Mouse (Mus musculus): ENCODE measurements around the gene Igsf21. TPM values are rescaled to one million over a fixed set of nuclear protein-coding genes. Genes with fewer than 3 reads are reported as not detected.

Igsf21 gene
- polyA plus RNA-seq (2015; fragmentation: Nextera tagmentation; extraction: Ambion mirVana), result 1.2 and 1.4 TPM in 2 replicates

- Histone ChIP-seq H3K9me3 (replicated peaks) (no peaks in the 10 kb centered on the region), H3K36me3 (no peaks in the 10 kb centered on the region), H3K27me3 (peaks cover 97% of the 10 kb centered on the region), H3K4me1 (peaks cover 44% of the 10 kb centered on the region), H3K4me3 (replicated peaks) (peak within 1 kb of the TSS; percentile 37), H3K4me2 (peak within 1 kb of the TSS; percentile 57), H3K9ac (no peak within 1 kb of the TSS), H3K27ac (no peak within 1 kb of the TSS)
- ATAC-seq (replicated peaks; ENCODE audit: low FRiP score), result peak; percentile 52; the same call in 1 of the 2 replicates
- WGBS, result under 1% methylated on average over 81 of the region's 90 CpGs
These were observed at the start of gene Igsf21 for GRCm38 (mm10) chr4:140246180-140247005. TSS of gene Igsf21 (minus strand) at chr4:140246784.

- H3K4me1 ChIP-seq, result no peaks in the 10 kb centered on the region
- no peak overlapping the region for H3K27ac ChIP-seq
- H3K4me2 ChIP-seq, result no peak overlapping the region
- H3K36me3 ChIP-seq, result no peaks in the 10 kb centered on the region
- H3K27me3 ChIP-seq, result no peaks in the 10 kb centered on the region
- H3K9ac ChIP-seq, result no peak overlapping the region
- H3K4me3 ChIP-seq (replicated peaks), result no peak overlapping the region
- 78% methylated on average over 5 of the region's 5 CpGs for WGBS
- 0 out of 2 replicates have a peak, but pooled peaks cover 2% of the 10 kb centered on the region for H3K9me3 ChIP-seq (replicated peaks)
- no peak for ATAC-seq (replicated peaks; ENCODE audit: low FRiP score)
These were observed 39.2 kb upstream of the Igsf21 start for GRCm38 (mm10) chr4:140285726-140286316.

GRCm38 (mm10) chr4:140283398-140283797 lies 36.8 kb upstream of the Igsf21 start:
- no peak for ATAC-seq (replicated peaks; ENCODE audit: low FRiP score)

GRCm38 (mm10) chr4:140278269-140278668 lies 31.7 kb upstream of the Igsf21 start:
- H3K36me3 ChIP-seq, result no peaks in the 10 kb centered on the region
- WGBS, result 95% methylated on average over 2 of the region's 2 CpGs
- H3K4me1 ChIP-seq, result no peaks in the 10 kb centered on the region

More at GRCm38 (mm10) chr4:140283398-140283797, 36.8 kb upstream of the Igsf21 start:
- Histone ChIP-seq H3K27me3 (no peaks in the 10 kb centered on the region), H3K27ac (no peak overlapping the region), H3K9ac (no peak overlapping the region), H3K4me3 (replicated peaks) (no peak overlapping the region), H3K9me3 (replicated peaks) (peaks cover 2% of the 10 kb centered on the region; the same call in 1 of the 2 replicates), H3K4me1 (no peaks in the 10 kb centered on the region), H3K4me2 (no peak overlapping the region), H3K36me3 (no peaks in the 10 kb centered on the region)
- 0% methylated on average over 2 of the region's 2 CpGs for WGBS

GRCm38 (mm10) chr4:140271913-140272312 lies 25.3 kb upstream of the Igsf21 start:
- Histone ChIP-seq H3K9me3 (replicated peaks) (no peaks in the 10 kb centered on the region), H3K4me2 (no peak overlapping the region), H3K4me3 (replicated peaks) (no peak overlapping the region), H3K9ac (no peak overlapping the region), H3K27me3 (no peaks in the 10 kb centered on the region), H3K36me3 (no peaks in the 10 kb centered on the region), H3K4me1 (no peaks in the 10 kb centered on the region), H3K27ac (no peak overlapping the region)
- 88% methylated on average over 5 of the region's 5 CpGs for WGBS
- no peak for ATAC-seq (replicated peaks; ENCODE audit: low FRiP score)

More at GRCm38 (mm10) chr4:140278269-140278668, 31.7 kb upstream of the Igsf21 start:
- H3K4me2 ChIP-seq, result no peak overlapping the region
- H3K9ac ChIP-seq, result no peak overlapping the region
- no peak overlapping the region for H3K27ac ChIP-seq
- peaks cover 2% of the 10 kb centered on the region; the same call in 1 of the 2 replicates for H3K9me3 ChIP-seq (replicated peaks)
- H3K27me3 ChIP-seq, result no peaks in the 10 kb centered on the region
- no peak overlapping the region for H3K4me3 ChIP-seq (replicated peaks)
- ATAC-seq (replicated peaks; ENCODE audit: low FRiP score), result no peak

GRCm38 (mm10) chr4:140270451-140270850 lies 23.9 kb upstream of the Igsf21 start:
- no peaks in the 10 kb centered on the region for H3K36me3 ChIP-seq
- H3K27ac ChIP-seq, result no peak overlapping the region
- 80% methylated on average over 7 of the region's 7 CpGs for WGBS
- no peak overlapping the region for H3K4me2 ChIP-seq
- ATAC-seq (replicated peaks; ENCODE audit: low FRiP score), result no peak
- H3K27me3 ChIP-seq, result no peaks in the 10 kb centered on the region
- H3K9me3 ChIP-seq (replicated peaks), result no peaks in the 10 kb centered on the region
- H3K9ac ChIP-seq, result no peak overlapping the region
- H3K4me1 ChIP-seq, result no peaks in the 10 kb centered on the region
- no peak overlapping the region for H3K4me3 ChIP-seq (replicated peaks)

GRCm38 (mm10) chr4:140269184-140269840 lies 22.7 kb upstream of the Igsf21 start:
- no peaks in the 10 kb centered on the region for H3K36me3 ChIP-seq
- H3K9ac ChIP-seq, result no peak overlapping the region
- H3K4me2 ChIP-seq, result no peak overlapping the region
- no peaks in the 10 kb centered on the region for H3K4me1 ChIP-seq
- no peak overlapping the region for H3K27ac ChIP-seq
- no peak overlapping the region for H3K4me3 ChIP-seq (replicated peaks)
- no peaks in the 10 kb centered on the region for H3K9me3 ChIP-seq (replicated peaks)
- WGBS, result 82% methylated on average over 15 of the region's 15 CpGs
- ATAC-seq (replicated peaks; ENCODE audit: low FRiP score), result no peak
- no peaks in the 10 kb centered on the region for H3K27me3 ChIP-seq

- H3K4me3 ChIP-seq (replicated peaks), result no peak overlapping the region
- no peak for ATAC-seq (replicated peaks; ENCODE audit: low FRiP score)
- 78% methylated on average over 9 of the region's 9 CpGs for WGBS
- H3K9ac ChIP-seq, result no peak overlapping the region
- no peaks in the 10 kb centered on the region for H3K27me3 ChIP-seq
- H3K27ac ChIP-seq, result no peak overlapping the region
- H3K36me3 ChIP-seq, result no peaks in the 10 kb centered on the region
- H3K9me3 ChIP-seq (replicated peaks), result no peaks in the 10 kb centered on the region
- no peak overlapping the region for H3K4me2 ChIP-seq
- H3K4me1 ChIP-seq, result no peaks in the 10 kb centered on the region
These were observed 21.3 kb upstream of the Igsf21 start for GRCm38 (mm10) chr4:140267835-140268234.

- ATAC-seq (replicated peaks; ENCODE audit: low FRiP score), result no peak
These were observed 20.5 kb upstream of the Igsf21 start for GRCm38 (mm10) chr4:140267086-140267485.

GRCm38 (mm10) chr4:140258968-140259367 lies 12.4 kb upstream of the Igsf21 start:
- Histone ChIP-seq H3K9me3 (replicated peaks) (no peaks in the 10 kb centered on the region), H3K4me1 (no peaks in the 10 kb centered on the region), H3K36me3 (no peaks in the 10 kb centered on the region), H3K4me3 (replicated peaks) (no peak overlapping the region), H3K27ac (no peak overlapping the region), H3K9ac (no peak overlapping the region), H3K27me3 (peaks cover 28% of the 10 kb centered on the region), H3K4me2 (no peak overlapping the region)
- ATAC-seq (replicated peaks; ENCODE audit: low FRiP score), result peak; percentile 88
- WGBS, result 5% methylated on average over 6 of the region's 6 CpGs

More at GRCm38 (mm10) chr4:140267086-140267485, 20.5 kb upstream of the Igsf21 start:
- no peaks in the 10 kb centered on the region for H3K36me3 ChIP-seq
- no peak overlapping the region for H3K4me2 ChIP-seq
- no peaks in the 10 kb centered on the region for H3K9me3 ChIP-seq (replicated peaks)
- WGBS, result 64% methylated on average over 5 of the region's 5 CpGs
- no peak overlapping the region for H3K9ac ChIP-seq
- H3K27me3 ChIP-seq, result no peaks in the 10 kb centered on the region
- no peaks in the 10 kb centered on the region for H3K4me1 ChIP-seq
- H3K4me3 ChIP-seq (replicated peaks), result no peak overlapping the region
- H3K27ac ChIP-seq, result no peak overlapping the region

- Histone ChIP-seq H3K9ac (no peak overlapping the region), H3K27ac (no peak overlapping the region), H3K4me3 (replicated peaks) (no peak overlapping the region), H3K9me3 (replicated peaks) (no peaks in the 10 kb centered on the region), H3K27me3 (peaks cover 82% of the 10 kb centered on the region), H3K36me3 (no peaks in the 10 kb centered on the region), H3K4me2 (no peak overlapping the region), H3K4me1 (no peaks in the 10 kb centered on the region)
- WGBS, result 11% methylated on average over 7 of the region's 7 CpGs
- no peak for ATAC-seq (replicated peaks; ENCODE audit: low FRiP score)
These were observed 5.8 kb upstream of the Igsf21 start for GRCm38 (mm10) chr4:140252369-140252768.

Measured in kidney, embryonic 15.5 days (tissue).